Mouse (Mus musculus) E14TG2a.4 (cell line): ENCODE data around the gene Ninj1.

ENCODE experiments used
- CTCF ChIP-seq: conservative IDR thresholded peaks from 2 replicates; pipeline ENCODE4 v1.5.1; 2014; ENCODE audit warnings: low read length
- NANOG ChIP-seq: IDR thresholded peaks from 2 replicates; pipeline ENCODE4 v1.6.1; 2014; ENCODE audit warnings: borderline replicate concordance, low read length, mixed read lengths

DNA sequence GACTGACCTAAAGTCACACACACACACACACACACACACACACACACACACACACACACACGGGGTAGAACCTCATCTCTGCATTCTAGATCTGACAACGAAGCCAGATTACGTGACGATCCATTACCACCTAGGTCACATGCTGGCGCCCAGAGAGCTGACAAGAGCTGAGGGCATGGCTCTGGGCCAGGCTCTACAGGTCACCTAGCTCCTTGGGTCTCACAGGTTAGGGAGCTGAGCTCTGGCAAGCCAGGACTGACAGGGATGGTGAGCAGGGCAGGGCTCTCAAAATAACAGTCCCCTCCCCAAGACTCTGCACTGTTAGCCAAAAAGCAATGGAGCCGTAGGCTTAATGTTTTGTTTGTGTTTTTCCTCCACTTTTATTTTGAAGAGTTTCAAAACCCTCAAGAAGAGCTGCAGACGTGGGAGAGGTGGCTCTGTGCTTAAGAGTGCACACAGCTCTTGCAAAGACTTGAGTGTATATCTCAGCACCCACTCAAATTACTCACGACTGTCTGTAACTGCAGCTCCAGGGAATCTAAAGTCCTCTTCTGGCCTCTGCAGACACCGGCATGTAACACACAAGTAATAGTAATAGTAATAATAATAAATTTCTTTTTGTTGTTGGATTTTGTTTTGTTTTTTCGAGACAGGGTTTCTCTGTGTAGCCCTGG, 29.1 kb upstream of the Ninj1 start:
- TF ChIP-seq CTCF (no peak), NANOG (no peak)
